Mouse (Mus musculus) heart, postnatal 10 days (tissue): ENCODE measurements around the gene Vps45. TPM values are rescaled to one million over a fixed set of nuclear protein-coding genes. Genes with fewer than 3 reads are reported as not detected.
"Not testable (repeated sequence)": the region's sequence is repeated elsewhere in the genome, so short reads cannot be mapped to it uniquely, and the experiment has no call there.

Source experiments
- DNase-seq, 2 experiments: peaks; one replicate each; pipeline ENCODE4 v3.0.0; 2021
- intact Hi-C: fragments of 180-260 bp; cut with DNase I; formaldehyde crosslinking; loops from one replicate; pipeline ENCODE4 v1.15.1; 2025
- total RNA-seq, 2 experiments: library from RNA; stranded (reverse); gene quantifications; 2 replicates each; pipeline ENCODE4 v1.2.3; 2021

Vps45 gene
- total RNA-seq, 2 experiments from 2014 or later: 24.7 to 34.4 TPM

- DNase-seq, intact Hi-C loops: not testable (repeated sequence)
Measured at GRCm38 (mm10) chr3:95954648-95955173, 103.6 kb downstream of the Vps45 start.

DNA sequence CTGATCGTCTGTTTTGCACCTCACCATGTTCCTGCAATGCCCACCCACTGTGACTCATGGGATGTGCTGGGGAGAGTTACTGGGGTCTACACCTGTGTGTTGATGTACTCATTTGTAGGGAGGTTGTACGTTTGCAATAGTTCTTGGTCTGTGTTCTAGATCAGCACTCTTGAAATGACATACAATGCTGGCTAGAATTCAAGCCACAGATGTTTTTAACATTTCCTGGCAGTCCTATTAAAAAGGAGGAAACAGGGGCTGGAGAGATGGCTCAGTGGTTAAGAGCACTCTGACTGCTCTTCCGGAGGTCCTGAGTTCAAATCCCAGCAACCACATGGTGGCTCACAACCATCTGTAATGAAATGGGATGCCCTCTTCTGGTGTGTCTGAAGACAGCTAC lies 104.7 kb downstream of the Vps45 start:
- intact Hi-C loops: no loop called here
- no peak for DNase-seq

- intact Hi-C loops: no loop called here
- DNase-seq: no peak
Measured at GRCm38 (mm10) chr3:95953023-95953422, 105.2 kb downstream of the Vps45 start.

DNA sequence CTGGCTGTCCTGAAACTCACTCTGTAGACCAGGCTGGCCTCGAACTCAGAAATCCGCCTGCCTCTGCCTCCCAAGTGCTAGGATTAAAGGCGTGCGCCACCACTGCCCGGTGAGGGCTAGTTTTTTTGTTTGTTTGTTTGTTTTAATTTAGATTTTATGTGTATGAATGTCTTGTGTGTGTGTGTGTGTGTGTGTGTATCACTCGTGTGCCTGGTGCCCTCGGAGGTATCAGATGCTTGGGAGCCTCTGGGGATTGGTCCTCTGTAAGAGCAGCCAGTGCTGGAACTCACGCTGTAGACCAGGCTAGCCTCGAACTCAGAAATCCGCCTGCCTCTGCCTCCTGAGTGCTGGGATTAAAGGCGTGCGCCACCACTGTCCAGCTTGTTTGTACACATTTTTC lies 106.7 kb downstream of the Vps45 start:
- DNase-seq, intact Hi-C loops: not testable (repeated sequence)

DNA sequence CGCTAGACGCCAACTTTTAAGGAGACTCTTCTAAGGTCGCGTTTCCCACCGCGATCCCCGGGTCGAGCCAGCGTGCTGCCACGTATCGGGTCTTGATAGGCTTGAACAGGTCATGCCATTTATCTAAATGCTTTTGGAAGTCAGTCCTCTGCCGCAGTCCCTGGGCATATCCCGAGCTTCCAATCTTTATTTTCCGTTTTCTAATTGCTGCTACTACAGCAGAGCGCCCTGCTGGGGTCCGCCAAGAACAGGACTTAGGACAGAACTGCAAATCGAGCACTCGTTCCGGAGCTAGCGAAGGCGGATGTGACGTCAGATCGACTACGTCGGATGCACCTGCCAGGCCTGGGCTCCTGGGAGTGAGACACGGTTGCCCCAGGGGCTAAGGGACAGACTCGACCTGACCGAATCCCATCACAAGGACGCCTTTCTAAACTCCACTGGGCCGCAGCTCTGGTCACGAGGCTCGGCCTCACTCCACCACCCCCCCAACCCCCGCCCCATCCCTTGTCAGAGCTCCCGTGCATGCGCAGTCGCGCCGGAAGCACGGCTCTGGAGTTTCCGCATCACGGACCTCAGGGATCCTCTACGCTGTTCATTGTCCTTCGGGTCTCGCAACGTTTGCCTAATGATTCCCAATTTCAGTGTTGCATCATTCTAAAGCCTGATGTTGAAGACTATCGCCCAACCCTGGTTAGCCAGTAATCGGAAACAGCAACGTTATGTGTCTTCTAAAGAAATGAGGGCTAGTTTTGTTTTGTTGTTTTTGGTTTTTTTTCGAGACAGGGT lies 107.3 kb downstream of the Vps45 start:
- peak; percentile 92 to 94 for DNase-seq

More for the DNA sequence above, 107.3 kb downstream of the Vps45 start:
- intact Hi-C loops: no loop called here

Other genes starting within 250 kb of the Vps45 start
- gene Rprd2, start 239.6 kb downstream of the Vps45 start, total RNA-seq: 10 to 100 TPM; 51.4 to 53.4 TPM
- 10 to 100 TPM; 22.7 to 23.4 TPM for gene Prpf3, start 202.6 kb downstream of the Vps45 start, total RNA-seq
- 100 to 1,000 TPM; 269 to 279 TPM for gene Mrps21, start 186.9 kb downstream of the Vps45 start, total RNA-seq
- gene Ciart, start 176.2 kb downstream of the Vps45 start, total RNA-seq: 1 to 10 TPM; 2.2 to 2.9 TPM
- 10 to 100 TPM; 26.1 to 38.7 TPM for gene BC028528, start 166.5 kb downstream of the Vps45 start, total RNA-seq
- 100 to 1,000 TPM; 147 to 151 TPM for gene Aph1a, start 164.5 kb downstream of the Vps45 start, total RNA-seq
- 100 to 1,000 TPM; 142 to 150 TPM for gene Car14, start 153.8 kb downstream of the Vps45 start, total RNA-seq
- gene Anp32e, start 129.2 kb downstream of the Vps45 start, total RNA-seq: 100 to 1,000 TPM; 102 to 109 TPM
- gene Plekho1, start 62.5 kb downstream of the Vps45 start, total RNA-seq: 100 to 1,000 TPM; 111 to 118 TPM
- 10 to 100 TPM; 50.9 to 51.0 TPM for gene Otud7b, start 46.1 kb upstream of the Vps45 start, total RNA-seq
- 1 to 10 TPM; 6.6 to 7.8 TPM for gene Mtmr11, start 103.5 kb upstream of the Vps45 start, total RNA-seq
- 10 to 100 TPM; 27.8 to 28.2 TPM for gene Sf3b4, start 113.9 kb upstream of the Vps45 start, total RNA-seq
- gene Sv2a, start 122.7 kb upstream of the Vps45 start, total RNA-seq: 10 to 100 TPM; 13.7 to 14.0 TPM
- gene Bola1, start 161.2 kb upstream of the Vps45 start, total RNA-seq: 10 to 100 TPM; 19.3 to 19.6 TPM
- 10 to 100 TPM; 10.6 to 14.9 TPM for gene Hist2h2ab, start 161.4 kb upstream of the Vps45 start, total RNA-seq
- gene Hist2h2ac, start 162.4 kb upstream of the Vps45 start, total RNA-seq: 100 to 1,000 TPM; 103 to 121 TPM
- 1 to 10 TPM; 4.6 to 5.9 TPM for gene Hist2h2be, start 162.7 kb upstream of the Vps45 start, total RNA-seq
- gene Hist2h3c2, start 180.7 kb upstream of the Vps45 start, total RNA-seq: 10 to 100 TPM; 78.6 to 96.2 TPM
- 100 to 1,000 TPM; 615 to 716 TPM for gene Hist2h2aa2, start 181.8 kb upstream of the Vps45 start, total RNA-seq
- gene Hist2h2aa1, start 187.0 kb upstream of the Vps45 start, total RNA-seq: 10 to 100 TPM; 21.8 to 28.9 TPM
- under 1 TPM in 1 of 2 experiments, not detected in 1; 0.22 TPM for gene Hist2h3c1, start 188.2 kb upstream of the Vps45 start, total RNA-seq
- 10 to 100 TPM; 49.8 to 51.8 TPM for gene Hist2h4, start 204.8 kb upstream of the Vps45 start, total RNA-seq
- gene Hist2h3b, start 210.2 kb upstream of the Vps45 start, total RNA-seq: 100 to 1,000 TPM; 369 to 427 TPM
- 100 to 1,000 TPM; 376 to 419 TPM for gene Hist2h2bb, start 211.3 kb upstream of the Vps45 start, total RNA-seq
- gene Fcgr1, start 235.5 kb upstream of the Vps45 start, total RNA-seq: 1 to 10 TPM in 1 of 2 experiments, under 1 TPM in 1; 0.38 to 1.2 TPM